Mouse (Mus musculus) megakaryocyte, embryonic 14.5 days (primary cell): ENCODE data around the gene Grb2.

Source experiments
- FLI1 ChIP-seq: IDR thresholded peaks from 2 replicates; pipeline ENCODE4 v1.6.1; 2012; ENCODE audit warnings: low read length, inconsistent platforms, mixed read lengths
- GATA1 ChIP-seq: IDR thresholded peaks from 3 replicates; pipeline ENCODE4 v1.6.1; 2012; ENCODE audit warnings: mixed read lengths, low read length, inconsistent platforms, borderline replicate concordance

- TF ChIP-seq GATA1 (no peak), FLI1 (no peak)
Measured at GRCm38 (mm10) chr11:115723231-115723630, 14.8 kb upstream of the Grb2 start.
